Mouse (Mus musculus) thymus, postnatal 36 days (tissue): Measurements from ENCODE around the gene Plxdc1.
"Not testable (repeated sequence)": the region's sequence is repeated elsewhere in the genome, so short reads cannot be mapped to it uniquely, and the experiment has no call there.

Experiments
- DNase-seq, 2 experiments: peaks; one replicate each; pipeline ENCODE4 v3.0.0; 2022; ENCODE audit warnings: mixed read lengths in 2 of 2

Plxdc1 gene

GRCm38 (mm10) chr11:97955146-97955902, 30.9 kb downstream of the Plxdc1 start:
- DNase-seq: peak; percentile 62 to 77

DNA sequence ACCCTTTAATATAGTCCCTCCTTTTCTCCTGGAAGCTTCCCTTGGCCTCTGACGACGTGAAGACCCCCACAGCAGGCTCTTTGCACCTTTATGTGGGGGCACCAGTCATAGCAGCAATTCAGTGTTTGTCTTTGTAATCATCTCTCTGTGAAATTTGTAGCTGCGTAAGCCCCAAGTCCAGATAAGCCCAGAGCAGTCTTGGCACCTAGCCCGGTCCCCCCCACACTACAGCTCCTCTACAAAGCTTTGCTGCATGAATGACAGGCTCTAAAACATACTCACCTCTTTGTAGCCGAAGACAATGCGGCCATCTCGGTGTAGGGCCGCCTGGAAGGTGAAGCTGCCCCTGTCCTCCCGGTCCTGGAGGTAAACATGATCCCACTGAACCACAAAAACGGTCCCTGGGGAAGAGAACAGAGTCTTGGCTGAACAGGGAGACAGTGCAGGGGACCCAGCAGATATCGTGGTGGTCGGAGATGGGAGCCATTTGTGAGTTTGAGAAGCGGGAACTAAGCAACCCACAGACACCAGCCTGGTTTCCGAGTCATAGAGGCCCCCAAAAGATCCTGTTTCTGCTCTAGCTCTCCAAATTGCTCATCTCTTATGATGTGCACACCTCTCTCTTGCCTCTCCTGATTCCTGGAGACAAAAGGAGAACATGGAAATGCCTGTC, 31.6 kb downstream of the Plxdc1 start:
- DNase-seq: no peak

- no peak for DNase-seq
These were observed 32.3 kb downstream of the Plxdc1 start for GRCm38 (mm10) chr11:97953939-97954275.

GRCm38 (mm10) chr11:97953179-97953938, 32.9 kb downstream of the Plxdc1 start:
- no peak for DNase-seq

DNA sequence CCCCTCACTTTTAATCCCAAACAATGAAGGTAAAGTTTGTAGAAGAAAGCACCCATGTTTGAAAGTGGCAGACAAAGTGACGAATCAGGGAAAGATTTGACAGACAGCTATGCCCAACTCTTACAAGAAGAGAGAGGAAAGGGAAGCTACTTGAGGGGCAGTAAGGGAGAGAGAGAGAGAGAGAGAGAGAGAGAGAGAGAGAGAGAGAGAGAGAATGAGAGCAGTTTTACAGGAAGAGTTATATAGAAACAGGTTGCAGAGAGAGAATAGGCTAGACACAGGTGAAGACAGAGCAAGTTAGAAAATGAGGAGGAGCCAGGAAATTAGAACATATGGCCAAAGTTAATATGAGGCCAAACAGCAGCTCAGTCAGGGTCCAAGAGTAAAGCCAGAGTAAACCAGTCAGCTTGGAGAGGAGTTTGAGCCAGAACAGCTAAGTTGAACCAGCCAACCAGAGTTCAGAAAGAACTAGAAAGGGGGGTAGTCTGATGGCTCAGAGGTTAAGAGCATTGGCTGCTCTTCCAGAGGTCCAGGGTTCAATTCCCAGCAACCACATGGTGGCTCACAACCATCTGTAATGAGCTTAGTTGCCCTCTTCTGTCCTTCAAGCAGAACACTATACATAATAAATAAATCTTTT, 33.8 kb downstream of the Plxdc1 start:
- no peak for DNase-seq

DNA sequence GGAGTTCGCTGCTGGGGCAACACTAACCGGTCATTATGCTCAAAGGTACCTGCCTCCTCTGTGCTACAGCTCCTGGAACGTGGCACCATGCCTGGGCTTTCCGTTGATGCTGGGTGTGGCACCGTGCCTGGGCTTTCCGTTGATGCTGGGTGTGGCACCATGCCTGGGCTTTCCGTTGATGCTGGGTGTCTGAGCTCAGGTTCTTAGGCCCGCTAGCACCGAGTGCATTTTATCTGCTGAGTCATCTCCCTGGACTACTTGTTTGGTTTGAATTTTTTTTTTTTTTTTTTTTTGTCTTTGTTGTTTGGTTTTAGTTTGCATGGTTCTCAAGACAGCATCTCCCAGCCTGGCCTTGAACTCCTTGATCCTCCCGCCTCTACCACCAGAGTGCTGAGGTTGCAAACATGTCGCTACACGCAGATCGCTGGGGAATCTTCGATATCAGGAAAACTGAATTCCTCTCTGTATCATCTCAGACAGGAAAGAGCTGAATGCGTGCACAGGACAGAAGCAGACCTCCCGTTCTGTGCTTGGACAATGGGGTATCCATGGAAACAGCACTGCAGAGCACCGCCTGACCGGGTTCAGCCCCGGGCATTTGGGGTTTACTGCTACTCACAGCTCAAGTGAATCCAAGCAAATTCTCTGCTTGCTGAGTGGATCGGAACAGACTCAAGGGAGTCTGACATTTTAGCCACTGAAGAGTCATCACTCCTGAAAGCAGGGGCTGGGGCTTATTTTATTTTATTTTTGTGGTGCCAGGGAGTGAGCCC, 36.4 kb downstream of the Plxdc1 start:
- no peak for DNase-seq

- peak; percentile 47 to 57 for DNase-seq
These were observed 38.8 kb downstream of the Plxdc1 start for GRCm38 (mm10) chr11:97947426-97947825.

GRCm38 (mm10) chr11:97945738-97946289, 40.4 kb downstream of the Plxdc1 start:
- not testable (repeated sequence) for DNase-seq

DNA sequence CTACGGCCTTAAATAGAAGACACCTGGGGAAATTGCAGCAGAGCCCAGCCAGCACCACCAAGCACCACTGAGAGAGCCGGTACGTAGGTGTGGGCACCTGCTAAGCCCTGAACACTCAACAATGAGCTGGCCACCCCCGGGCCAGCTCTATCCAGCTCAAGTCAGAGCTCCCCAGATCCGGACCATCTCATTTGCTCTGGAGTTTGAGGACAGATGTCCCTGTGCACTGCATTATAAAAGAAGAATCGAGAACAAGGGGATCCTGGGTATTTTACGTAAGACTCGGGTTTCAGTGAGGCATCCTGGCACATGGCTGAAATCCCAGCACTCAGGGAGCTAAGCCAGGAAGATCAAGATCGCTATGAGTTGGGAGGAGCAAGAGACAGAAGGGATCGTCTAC, 41.2 kb downstream of the Plxdc1 start:
- DNase-seq: no peak

- no peak for DNase-seq
These were observed 43.0 kb downstream of the Plxdc1 start for GRCm38 (mm10) chr11:97943256-97943655.

- no peak for DNase-seq
These were observed 43.7 kb downstream of the Plxdc1 start for GRCm38 (mm10) chr11:97942420-97943111.

GRCm38 (mm10) chr11:97937469-97938105, 48.7 kb downstream of the Plxdc1 start:
- DNase-seq: no peak

DNA sequence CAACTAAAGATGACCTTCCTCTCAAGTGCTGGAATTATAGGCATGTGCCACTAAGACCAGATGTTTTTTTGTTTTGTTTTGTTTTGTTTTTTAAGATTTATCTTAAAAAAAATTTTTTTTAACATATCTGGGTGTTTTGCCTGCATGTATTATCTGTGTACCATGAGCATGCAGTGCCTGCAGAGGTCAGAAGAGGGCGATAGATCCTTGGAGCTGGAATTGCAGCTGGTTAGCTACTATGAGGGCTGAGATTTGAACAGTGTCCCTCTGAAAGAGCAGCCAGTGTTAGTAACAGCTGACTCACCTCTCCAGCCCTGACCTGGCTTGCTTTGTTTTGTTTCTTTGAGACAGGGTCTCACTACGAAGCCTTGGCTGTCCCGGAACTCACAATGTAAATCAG, 49.5 kb downstream of the Plxdc1 start:
- DNase-seq: peak; percentile 78 to 82

DNA sequence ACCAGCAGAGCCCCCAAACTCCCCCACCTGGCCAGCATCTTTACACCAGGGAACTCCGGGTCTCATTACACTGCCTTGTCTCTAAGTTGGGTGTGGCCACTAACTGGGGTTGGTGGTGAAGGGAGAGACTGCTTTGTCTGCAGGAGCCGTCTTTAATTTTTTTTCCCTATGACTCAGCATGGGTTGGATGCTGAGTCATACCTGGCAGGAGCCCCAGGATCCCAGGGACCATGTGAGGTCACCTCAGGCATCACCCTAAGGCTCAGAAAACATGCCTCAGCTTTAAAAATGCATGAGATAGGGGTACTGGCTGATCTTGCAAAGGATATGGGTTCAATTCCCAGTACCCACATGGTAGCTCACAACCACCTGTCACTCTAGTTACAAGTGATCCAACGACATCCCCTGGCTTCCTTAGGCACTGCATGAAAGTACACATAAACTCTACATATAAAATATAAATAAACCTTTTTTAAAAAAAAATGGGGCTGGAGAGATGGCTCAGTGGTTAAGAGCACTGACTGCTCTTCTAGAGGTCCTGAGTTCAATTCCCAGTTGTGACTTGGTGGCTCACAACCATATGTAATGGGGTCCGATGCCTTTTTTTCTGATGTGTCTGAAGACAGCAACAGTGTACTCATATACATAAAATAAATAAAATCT, 50.2 kb downstream of the Plxdc1 start:
- no peak for DNase-seq

GRCm38 (mm10) chr11:97933553-97933952, 52.7 kb downstream of the Plxdc1 start:
- DNase-seq: no peak

DNA sequence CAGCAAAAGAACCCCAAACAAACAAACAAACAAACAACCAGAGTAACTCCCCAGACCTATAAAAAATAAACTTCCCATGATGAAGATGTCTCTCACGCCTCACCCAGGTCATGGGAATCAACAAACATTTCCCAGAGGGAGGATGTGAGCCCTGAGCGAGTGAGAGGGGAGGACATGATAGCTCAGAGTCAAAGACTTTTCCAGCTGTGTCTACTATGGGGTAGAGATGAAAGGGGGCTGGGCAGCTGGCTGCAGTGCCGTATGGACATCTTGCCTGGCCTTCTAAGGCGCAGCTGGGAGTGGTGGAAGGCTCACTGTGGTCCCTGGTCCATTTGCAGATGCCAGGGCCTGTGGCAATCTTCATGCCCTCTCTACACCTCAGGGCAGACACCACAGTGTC, 57.3 kb downstream of the Plxdc1 start:
- DNase-seq: no peak

- DNase-seq: no peak
These were observed 62.0 kb downstream of the Plxdc1 start for GRCm38 (mm10) chr11:97924217-97924616.

- DNase-seq: no peak
These were observed 62.6 kb downstream of the Plxdc1 start for GRCm38 (mm10) chr11:97923639-97924038.

DNA sequence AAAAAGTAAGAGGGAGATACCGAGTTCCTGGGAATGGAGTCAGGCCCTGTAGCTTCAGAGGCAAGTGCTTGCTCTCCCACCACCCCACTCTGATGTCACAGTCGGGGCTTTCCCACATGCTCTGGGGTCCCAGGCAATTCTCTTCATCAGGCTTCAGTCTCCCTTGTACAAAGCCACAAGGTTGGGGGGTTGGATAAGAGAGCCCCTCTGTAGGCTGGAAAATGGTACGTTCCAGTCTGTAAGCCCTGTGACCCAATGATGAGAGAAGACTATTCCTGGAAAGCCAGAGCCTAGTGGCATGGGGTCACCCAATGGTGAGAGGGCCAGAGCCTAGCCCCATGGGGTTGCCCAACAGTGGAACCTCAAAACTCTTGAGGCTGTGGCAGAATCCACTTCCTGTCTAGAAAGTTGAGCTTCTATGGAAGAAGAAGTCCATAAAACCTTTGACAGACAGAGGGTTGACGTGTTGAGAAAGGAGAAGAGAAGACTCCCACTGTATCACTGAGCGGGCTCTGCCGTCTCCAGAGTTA, 70.2 kb downstream of the Plxdc1 start:
- no peak for DNase-seq

GRCm38 (mm10) chr11:97915471-97915870, 70.8 kb downstream of the Plxdc1 start:
- DNase-seq: no peak
